In the genomic region with DNA sequence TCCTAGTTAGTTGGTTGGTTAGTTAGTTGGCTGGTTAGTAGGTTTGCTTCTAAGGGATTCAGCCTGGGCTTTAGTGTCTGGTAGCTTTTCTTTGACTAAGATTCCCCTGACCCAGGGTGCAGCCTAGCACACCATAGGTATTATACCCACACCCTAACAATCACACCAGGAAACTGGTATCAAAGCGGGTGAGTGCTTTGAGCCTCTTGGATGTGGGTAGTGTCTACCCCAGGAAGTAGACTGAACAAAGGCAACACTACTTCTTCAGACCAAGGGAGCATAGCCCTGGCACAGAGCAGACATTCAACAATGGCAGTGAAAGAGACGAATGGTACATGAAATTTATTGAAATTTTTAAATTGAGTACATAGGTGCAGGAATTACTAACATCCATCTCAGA, we compare ENCODE assay signal across 14 mouse cellular contexts. TPM values are rescaled to one million over a fixed set of nuclear protein-coding genes. Genes with fewer than 3 reads are reported as not detected.
"Had no signal": no experiment of that assay in that cellular context is flagged by ENCODE, and none has a peak within 500 bp of the region (broad histone marks: within the 10 kb centered on the region; RNA-seq: fewer than 3 reads in every experiment).

No protein-coding gene starts in this region.

- H3K27me3 ChIP-seq: limb, embryonic 12.5 days; liver, embryonic 13.5 days; midbrain, embryonic 12.5 days had no signal

- DNase-seq: kidney, adult 2 months; kidney, postnatal 25 days; layer of hippocampus, adult 9-11 months; liver; liver, embryonic 13.5 days; liver, postnatal 0 days; right cerebral cortex, postnatal 14 days had no signal

- H3K36me3 ChIP-seq: limb, embryonic 12.5 days; liver, embryonic 13.5 days; midbrain, embryonic 12.5 days had no signal

- ATAC-seq: intestine, embryonic 16.5 days; liver, postnatal 0 days; midbrain, embryonic 16.5 days had no signal

- H3K9ac ChIP-seq: limb, embryonic 12.5 days; liver, embryonic 13.5 days; liver, postnatal 0 days; midbrain, embryonic 12.5 days had no signal

- H3K9me3 ChIP-seq: limb, embryonic 12.5 days; liver, embryonic 13.5 days; megakaryocyte, embryonic 14.5 days; midbrain, embryonic 12.5 days had no signal

- H3K4me2 ChIP-seq: limb, embryonic 12.5 days; liver, embryonic 13.5 days; midbrain, embryonic 12.5 days had no signal

- H3K4me3 ChIP-seq: limb, embryonic 12.5 days; liver, embryonic 13.5 days; megakaryocyte, embryonic 14.5 days; midbrain, embryonic 12.5 days had no signal

- H3K27ac ChIP-seq: limb, embryonic 12.5 days; liver, embryonic 13.5 days; macrophage; midbrain, embryonic 12.5 days; stomach, postnatal 0 days had no signal

- H3K4me1 ChIP-seq: limb, embryonic 12.5 days; liver, embryonic 13.5 days; megakaryocyte, embryonic 14.5 days; midbrain, embryonic 12.5 days had no signal

RNA-seq across cellular contexts. Expression of gene D430041D05Rik, which starts 24.9 kb away (rescaled TPM):
- polyA plus RNA-seq: macrophage had no signal
